Mouse (Mus musculus): ENCODE measurements around the gene Cdc42bpb. TPM values are rescaled to one million over a fixed set of nuclear protein-coding genes. Genes with fewer than 3 reads are reported as not detected.

The Cdc42bpb gene
- polyA plus RNA-seq, 1 experiment = 78.4 TPM

DNA sequence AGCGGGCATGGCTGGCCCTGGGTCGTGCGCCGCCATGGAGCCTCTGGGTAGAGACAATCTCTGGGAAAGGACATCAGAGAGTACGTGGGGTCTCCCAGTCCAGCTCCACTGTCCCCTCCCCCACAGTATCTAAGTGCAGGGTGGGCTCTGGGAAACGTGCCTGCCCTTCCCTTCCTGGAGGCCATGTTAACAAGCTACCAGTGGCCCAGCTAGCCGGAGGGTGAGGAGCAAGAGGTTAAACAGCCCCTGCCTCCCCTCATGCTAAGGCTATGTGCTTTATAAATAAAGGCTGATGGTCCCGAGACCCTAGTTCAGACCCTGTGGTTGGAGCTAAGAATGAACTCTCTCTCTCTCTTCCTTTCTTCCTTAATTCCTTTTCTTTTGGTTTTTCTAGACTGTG is 105.6 kb downstream of the Cdc42bpb start:
- Histone ChIP-seq H3K27ac (ENCODE audit: insufficient read depth, low read length) (no peak overlapping the region), H3K27me3 (ENCODE audit: control insufficient read depth, insufficient read depth, low read length) (peaks cover 34% of the 10 kb centered on the region), H3K36me3 (ENCODE audit: control insufficient read depth, insufficient read depth, low read length) (peaks cover 4% of the 10 kb centered on the region), H3K4me1 (ENCODE audit: control insufficient read depth, insufficient read depth, insufficient read length) (peaks cover 15% of the 10 kb centered on the region), H3K4me3 (ENCODE audit: extremely low read depth, insufficient read depth, insufficient read length) (no peak overlapping the region)
- WGBS = 23% methylated on average over 8 of the region's 8 CpGs
- no peak for DNase-seq (ENCODE audit: low read depth in 1 of 2, low spot score in 2 of 2)
- TF ChIP-seq POLR2A (IDR thresholded peaks at IDR 0.05; ENCODE audit: low read depth, low read length) (no peak), CTCF (IDR thresholded peaks at IDR 0.05; ENCODE audit: extremely low read depth, insufficient read depth, insufficient read length, insufficient replicate concordance) (no peak)

DNA sequence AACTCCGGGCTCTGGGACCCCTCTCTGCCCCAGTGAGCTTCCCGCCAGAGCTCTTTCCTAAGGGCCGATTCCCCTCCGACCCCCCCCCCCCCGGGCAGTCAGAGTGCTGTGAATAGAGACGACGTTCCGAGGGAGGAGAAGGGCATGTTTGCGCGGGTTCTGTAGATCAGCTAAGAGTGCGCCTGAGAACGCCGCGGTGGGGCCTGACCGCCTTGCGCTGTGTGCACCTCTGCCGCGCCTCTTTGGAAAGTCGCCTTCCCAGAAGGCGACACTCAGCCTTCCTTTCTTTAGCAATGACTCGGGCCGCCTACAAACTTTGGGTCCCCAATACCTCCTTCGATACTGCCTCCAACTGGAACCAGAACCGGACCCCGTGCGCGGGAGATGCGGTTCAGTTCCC is 106.1 kb downstream of the Cdc42bpb start:
- WGBS = 12% methylated on average over 28 of the region's 28 CpGs
- Histone ChIP-seq H3K36me3 (ENCODE audit: control insufficient read depth, insufficient read depth, low read length) (peaks cover 4% of the 10 kb centered on the region), H3K4me1 (ENCODE audit: control insufficient read depth, insufficient read depth, insufficient read length) (peaks cover 15% of the 10 kb centered on the region), H3K27me3 (ENCODE audit: control insufficient read depth, insufficient read depth, low read length) (peaks cover 34% of the 10 kb centered on the region), H3K27ac (ENCODE audit: insufficient read depth, low read length) (no peak overlapping the region), H3K4me3 (ENCODE audit: extremely low read depth, insufficient read depth, insufficient read length) (no peak overlapping the region)
- TF ChIP-seq CTCF (IDR thresholded peaks at IDR 0.05; ENCODE audit: extremely low read depth, insufficient read depth, insufficient read length, insufficient replicate concordance) (no peak), POLR2A (IDR thresholded peaks at IDR 0.05; ENCODE audit: low read depth, low read length) (no peak)
- no peak for DNase-seq (ENCODE audit: low read depth in 1 of 2, low spot score in 2 of 2)

DNA sequence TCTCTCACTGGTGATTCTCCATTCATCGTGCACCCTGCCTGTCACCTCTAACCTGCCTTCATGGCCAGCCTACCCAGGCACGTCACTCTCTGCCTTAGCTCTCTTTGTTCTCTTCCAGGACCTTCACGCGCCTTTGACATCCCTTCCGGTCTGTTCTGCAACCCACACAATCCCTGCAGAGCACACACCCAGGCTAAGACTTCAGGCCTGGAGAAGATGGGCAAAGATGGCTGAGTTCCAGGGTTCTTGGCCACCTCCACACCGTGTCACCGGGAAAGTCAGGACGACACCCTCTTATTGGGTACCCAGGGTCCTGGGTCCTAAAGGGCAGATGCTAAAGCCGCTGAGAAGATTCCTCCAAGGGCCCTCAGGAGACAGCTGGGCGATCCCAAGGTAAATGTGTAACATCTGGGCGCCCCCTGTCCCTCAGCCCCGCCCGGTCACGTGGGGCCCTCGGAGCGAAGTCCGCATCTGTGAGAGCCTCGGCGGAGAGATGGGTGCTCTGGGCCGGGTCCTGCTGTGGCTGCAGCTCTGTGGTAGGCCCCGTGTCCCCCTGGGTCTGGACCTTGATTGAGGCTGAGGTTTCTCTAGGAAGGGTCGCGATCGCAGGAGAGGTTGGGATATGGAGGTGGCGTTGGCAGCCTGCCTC is 106.8 kb downstream of the Cdc42bpb start, which contains the start of gene Amn:
Amn (plus strand) TSS at position 467 of the 649 bp plus-strand sequence.
- Histone ChIP-seq H3K27ac (ENCODE audit: insufficient read depth, low read length) (no peak within 1 kb of the TSS), H3K4me1 (ENCODE audit: control insufficient read depth, insufficient read depth, insufficient read length) (peaks cover 15% of the 10 kb centered on the region), H3K36me3 (ENCODE audit: control insufficient read depth, insufficient read depth, low read length) (peaks cover 7% of the 10 kb centered on the region), H3K27me3 (ENCODE audit: control insufficient read depth, insufficient read depth, low read length) (peaks cover 29% of the 10 kb centered on the region), H3K4me3 (ENCODE audit: extremely low read depth, insufficient read depth, insufficient read length) (no peak within 1 kb of the TSS)
- no peak for DNase-seq (ENCODE audit: low read depth in 1 of 2, low spot score in 2 of 2)
- WGBS = 37% methylated on average over 25 of the region's 25 CpGs
- TF ChIP-seq CTCF (IDR thresholded peaks at IDR 0.05; ENCODE audit: extremely low read depth, insufficient read depth, insufficient read length, insufficient replicate concordance) (no peak), POLR2A (IDR thresholded peaks at IDR 0.05; ENCODE audit: low read depth, low read length) (no peak)

DNA sequence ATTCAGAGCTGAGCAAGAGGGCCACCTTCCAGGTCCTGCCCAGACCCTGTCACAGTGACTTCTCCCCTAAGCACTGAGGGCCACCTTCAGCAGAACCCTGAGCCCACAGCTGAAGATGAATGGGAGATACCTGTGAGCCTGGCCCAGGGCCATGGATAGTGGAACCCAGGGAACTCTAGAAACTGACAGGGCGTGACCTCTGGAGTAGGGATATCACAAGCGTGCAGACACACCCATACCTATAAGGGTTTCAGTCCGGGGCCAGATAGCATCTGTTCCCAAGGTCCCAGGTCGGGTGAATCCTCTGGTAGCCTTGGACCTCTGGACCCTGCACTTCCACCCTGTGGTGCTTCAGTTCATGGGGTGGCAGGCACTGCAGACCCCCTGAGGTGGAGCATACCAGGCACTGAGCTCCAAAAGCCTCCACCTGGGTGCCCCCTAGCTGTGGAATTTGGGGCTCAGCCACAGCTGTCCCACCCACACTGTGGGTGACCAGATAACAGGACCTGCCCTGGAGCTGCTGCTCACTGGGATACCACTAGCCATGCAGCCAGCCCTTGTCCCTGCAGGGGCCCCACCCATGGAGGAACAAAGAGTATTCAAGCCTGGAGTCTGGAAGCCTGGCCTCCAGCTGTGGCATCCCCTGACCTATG is 109.7 kb downstream of the Cdc42bpb start:
- Histone ChIP-seq H3K27me3 (ENCODE audit: control insufficient read depth, insufficient read depth, low read length) (peaks cover 9% of the 10 kb centered on the region), H3K27ac (ENCODE audit: insufficient read depth, low read length) (no peak overlapping the region), H3K4me3 (ENCODE audit: extremely low read depth, insufficient read depth, insufficient read length) (no peak overlapping the region), H3K36me3 (ENCODE audit: control insufficient read depth, insufficient read depth, low read length) (peaks cover 27% of the 10 kb centered on the region), H3K4me1 (ENCODE audit: control insufficient read depth, insufficient read depth, insufficient read length) (no peaks in the 10 kb centered on the region)
- TF ChIP-seq POLR2A (IDR thresholded peaks at IDR 0.05; ENCODE audit: low read depth, low read length) (no peak), CTCF (IDR thresholded peaks at IDR 0.05; ENCODE audit: extremely low read depth, insufficient read depth, insufficient read length, insufficient replicate concordance) (no peak)
- 78% methylated on average over 4 of the region's 4 CpGs for WGBS
- DNase-seq (ENCODE audit: low read depth in 1 of 2, low spot score in 2 of 2) = no peak

DNA sequence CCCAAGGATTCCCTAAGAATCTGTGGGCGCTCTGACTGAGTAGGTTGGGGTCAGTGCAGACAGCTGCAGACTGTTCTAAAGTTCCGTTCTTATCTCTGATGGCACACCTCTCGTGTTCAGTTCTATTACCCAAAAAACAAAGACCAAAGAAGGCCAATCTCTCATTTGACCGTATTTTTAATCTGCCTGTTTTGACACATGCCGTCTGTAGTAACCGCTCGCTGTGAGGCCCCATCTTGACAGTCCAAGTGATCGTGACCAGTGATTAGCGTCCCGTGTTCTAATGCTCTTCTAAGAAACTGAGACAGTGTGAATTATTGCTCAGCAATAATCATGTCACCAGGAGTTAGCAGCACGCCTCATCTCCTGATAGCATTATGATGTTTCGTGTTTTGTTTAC is 110.9 kb downstream of the Cdc42bpb start:
- TF ChIP-seq POLR2A (IDR thresholded peaks at IDR 0.05; ENCODE audit: low read depth, low read length) (no peak), CTCF (IDR thresholded peaks at IDR 0.05; ENCODE audit: extremely low read depth, insufficient read depth, insufficient read length, insufficient replicate concordance) (no peak)
- H3K27ac ChIP-seq (ENCODE audit: insufficient read depth, low read length) = no peak overlapping the region
- no peaks in the 10 kb centered on the region for H3K4me1 ChIP-seq (ENCODE audit: control insufficient read depth, insufficient read depth, insufficient read length)
- no peak for DNase-seq (ENCODE audit: low read depth in 1 of 2, low spot score in 2 of 2)
- peaks cover 33% of the 10 kb centered on the region for H3K36me3 ChIP-seq (ENCODE audit: control insufficient read depth, insufficient read depth, low read length)
- peaks cover 7% of the 10 kb centered on the region for H3K27me3 ChIP-seq (ENCODE audit: control insufficient read depth, insufficient read depth, low read length)
- 84% methylated on average over 12 of the region's 12 CpGs for WGBS
- H3K4me3 ChIP-seq (ENCODE audit: extremely low read depth, insufficient read depth, insufficient read length) = no peak overlapping the region

DNA sequence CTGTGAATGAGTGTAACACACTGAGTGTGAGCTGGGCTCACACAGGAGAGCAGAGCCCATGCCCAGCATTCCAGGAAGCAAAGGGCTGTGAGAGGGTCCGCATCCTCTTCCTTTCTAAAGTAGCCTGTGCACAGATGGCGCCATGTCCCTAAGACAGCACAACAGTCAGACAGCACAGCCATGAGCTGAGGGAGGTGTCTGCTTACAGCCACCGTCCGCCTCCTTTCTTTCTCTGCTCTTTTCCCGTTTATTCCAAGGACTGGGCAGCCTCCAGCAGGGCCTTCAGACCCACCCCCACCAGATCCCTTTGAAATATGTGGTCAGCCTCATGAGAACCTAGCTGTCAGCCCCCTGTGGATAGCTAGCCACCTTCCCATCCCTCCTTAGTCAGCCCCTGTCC is 112.3 kb downstream of the Cdc42bpb start:
- H3K36me3 ChIP-seq (ENCODE audit: control insufficient read depth, insufficient read depth, low read length) = peaks cover 40% of the 10 kb centered on the region
- H3K4me3 ChIP-seq (ENCODE audit: extremely low read depth, insufficient read depth, insufficient read length) = no peak overlapping the region
- no peaks in the 10 kb centered on the region for H3K4me1 ChIP-seq (ENCODE audit: control insufficient read depth, insufficient read depth, insufficient read length)
- H3K27ac ChIP-seq (ENCODE audit: insufficient read depth, low read length) = no peak overlapping the region
- no peak for TF ChIP-seq CTCF (IDR thresholded peaks at IDR 0.05; ENCODE audit: extremely low read depth, insufficient read depth, insufficient read length, insufficient replicate concordance)
- TF ChIP-seq POLR2A (IDR thresholded peaks at IDR 0.05; ENCODE audit: low read depth, low read length) = no peak
- DNase-seq (ENCODE audit: low read depth in 1 of 2, low spot score in 2 of 2) = no peak
- WGBS = 83% methylated on average over 5 of the region's 5 CpGs
- H3K27me3 ChIP-seq (ENCODE audit: control insufficient read depth, insufficient read depth, low read length) = no peaks in the 10 kb centered on the region

DNA sequence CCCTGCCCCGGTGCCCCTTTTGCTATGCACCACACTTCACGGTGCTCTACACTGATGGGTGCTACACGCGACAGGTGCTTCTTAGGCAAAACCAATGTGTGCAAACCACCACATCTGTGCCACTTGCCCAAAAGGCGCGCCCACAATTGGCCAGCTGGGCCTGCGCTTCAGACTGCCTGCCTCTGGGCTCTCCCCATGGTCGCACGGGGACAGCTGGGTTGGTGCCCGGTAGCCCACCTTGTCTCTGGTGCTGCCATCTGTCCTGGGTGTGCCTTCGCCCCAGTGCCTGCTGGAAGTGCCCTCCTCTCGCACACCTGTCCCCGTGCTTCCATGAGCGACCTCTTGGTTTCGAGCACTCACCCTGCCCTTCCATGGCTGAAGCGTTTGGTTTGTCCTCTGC is 113.9 kb downstream of the Cdc42bpb start:
- H3K27ac ChIP-seq (ENCODE audit: insufficient read depth, low read length) = no peak overlapping the region
- peaks cover 46% of the 10 kb centered on the region for H3K36me3 ChIP-seq (ENCODE audit: control insufficient read depth, insufficient read depth, low read length)
- TF ChIP-seq POLR2A (IDR thresholded peaks at IDR 0.05; ENCODE audit: low read depth, low read length) = no peak
- DNase-seq (ENCODE audit: low read depth in 1 of 2, low spot score in 2 of 2) = no peak
- H3K4me1 ChIP-seq (ENCODE audit: control insufficient read depth, insufficient read depth, insufficient read length) = no peaks in the 10 kb centered on the region
- H3K27me3 ChIP-seq (ENCODE audit: control insufficient read depth, insufficient read depth, low read length) = no peaks in the 10 kb centered on the region
- H3K4me3 ChIP-seq (ENCODE audit: extremely low read depth, insufficient read depth, insufficient read length) = no peak overlapping the region
- WGBS = 96% methylated on average over 16 of the region's 16 CpGs

Measured in spleen, adult 2 months (tissue).